Mouse (Mus musculus) mature B cell (primary cell): ENCODE data around the gene Cbs.

Source experiments
- in situ Hi-C: fragments of 300-500 bp; cut with MboI; formaldehyde crosslinking; loops from 2 replicates; pipeline ENCODE4 v1.14.3; 2019

The Cbs gene

GRCm38 (mm10) chr17:31590846-31591245 is 46.2 kb downstream of the Cbs start:
- in situ Hi-C loops: no loop called here

GRCm38 (mm10) chr17:31588726-31589125 is 48.3 kb downstream of the Cbs start:
- in situ Hi-C loops: no loop called here

- in situ Hi-C loops: no loop called here
Observed at GRCm38 (mm10) chr17:31588115-31588514, 48.9 kb downstream of the Cbs start.

- in situ Hi-C loops: no loop called here
Observed at GRCm38 (mm10) chr17:31583781-31584180, 53.3 kb downstream of the Cbs start.

GRCm38 (mm10) chr17:31583185-31583584 is 53.9 kb downstream of the Cbs start:
- in situ Hi-C loops: no loop called here

GRCm38 (mm10) chr17:31580344-31580743 is 56.7 kb downstream of the Cbs start:
- in situ Hi-C loops: no loop called here

GRCm38 (mm10) chr17:31576394-31577175 is 60.5 kb downstream of the Cbs start:
- in situ Hi-C loops: no loop called here

GRCm38 (mm10) chr17:31574662-31575061 is 62.4 kb downstream of the Cbs start:
- in situ Hi-C loops: no loop called here

GRCm38 (mm10) chr17:31571689-31572088 is 65.3 kb downstream of the Cbs start:
- in situ Hi-C loops: no loop called here

- in situ Hi-C loops: no loop called here
Observed at GRCm38 (mm10) chr17:31570321-31570925, 66.6 kb downstream of the Cbs start.

- in situ Hi-C loops: no loop called here
Observed at GRCm38 (mm10) chr17:31569756-31570155, 67.3 kb downstream of the Cbs start.

GRCm38 (mm10) chr17:31566276-31566675 is 70.8 kb downstream of the Cbs start:
- in situ Hi-C loops: no loop called here

GRCm38 (mm10) chr17:31565141-31566056 is 71.6 kb downstream of the Cbs start:
- in situ Hi-C loops: no loop called here

GRCm38 (mm10) chr17:31564858-31565140 is 72.2 kb downstream of the Cbs start:
- in situ Hi-C loops: loop anchor here (5.0 kb wide), 1 partner anchor 47 kb away; the partner anchor contains the start of gene Wdr4

GRCm38 (mm10) chr17:31564015-31564857 is 72.8 kb downstream of the Cbs start, which contains the start of gene Pknox1:
TSS of gene Pknox1 (plus strand) at chr17:31564734.
- in situ Hi-C loops: loop anchor here (5.0 kb wide), 1 partner anchor 47 kb away; the partner anchor contains the start of gene Wdr4

- in situ Hi-C loops: loop anchor here (5.0 kb wide), 1 partner anchor 46 kb away; the partner anchor contains the start of gene Wdr4
Observed at GRCm38 (mm10) chr17:31563632-31564014, 73.4 kb downstream of the Cbs start.

GRCm38 (mm10) chr17:31559021-31559789 is 77.8 kb downstream of the Cbs start:
- in situ Hi-C loops: no loop called here
